Mouse (Mus musculus): Measurements from ENCODE around the gene Tnfaip8l1. TPM values are rescaled to one million over a fixed set of nuclear protein-coding genes. Genes with fewer than 3 reads are reported as not detected.

The Tnfaip8l1 gene
- 1 to 10 TPM; 5.4 to 6.6 TPM for total RNA-seq (2021)

- peak; percentile 86 to 89 for DNase-seq (ENCODE audit: extremely low spot score in 1 of 2, low spot score in 1 of 2)
Observed at GRCm38 (mm10) chr17:56162231-56162774, at the start of gene Tnfaip8l1. Tnfaip8l1 (plus strand) TSS chr17:56162477.

- DNase-seq (ENCODE audit: extremely low spot score in 1 of 2, low spot score in 1 of 2): no peak
Observed at GRCm38 (mm10) chr17:56112743-56113142, 49.5 kb upstream of the Tnfaip8l1 start.

GRCm38 (mm10) chr17:56116193-56116592 is 46.1 kb upstream of the Tnfaip8l1 start:
- no peak for DNase-seq (ENCODE audit: extremely low spot score in 1 of 2, low spot score in 1 of 2)

GRCm38 (mm10) chr17:56117251-56117710 is 45.0 kb upstream of the Tnfaip8l1 start, which contains the start of gene Plin5:
Plin5 (minus strand) TSS chr17:56117596.
- peak in 1 of 2 experiments; percentile 56 for DNase-seq (ENCODE audit: extremely low spot score in 1 of 2, low spot score in 1 of 2)

GRCm38 (mm10) chr17:56119431-56119830 is 42.8 kb upstream of the Tnfaip8l1 start:
- no peak for DNase-seq (ENCODE audit: extremely low spot score in 1 of 2, low spot score in 1 of 2)

GRCm38 (mm10) chr17:56119981-56120880 is 42.0 kb upstream of the Tnfaip8l1 start:
- DNase-seq (ENCODE audit: extremely low spot score in 1 of 2, low spot score in 1 of 2): no peak

GRCm38 (mm10) chr17:56121826-56122225 is 40.5 kb upstream of the Tnfaip8l1 start, which contains the start of gene Lrg1:
Lrg1 (minus strand) TSS chr17:56122001.
- DNase-seq (ENCODE audit: extremely low spot score in 1 of 2, low spot score in 1 of 2): no peak

GRCm38 (mm10) chr17:56123161-56123560 is 39.1 kb upstream of the Tnfaip8l1 start:
- no peak for DNase-seq (ENCODE audit: extremely low spot score in 1 of 2, low spot score in 1 of 2)

- no peak for DNase-seq (ENCODE audit: extremely low spot score in 1 of 2, low spot score in 1 of 2)
Observed at GRCm38 (mm10) chr17:56123681-56124340, 38.5 kb upstream of the Tnfaip8l1 start.

GRCm38 (mm10) chr17:56124377-56125275 is 37.7 kb upstream of the Tnfaip8l1 start:
- DNase-seq (ENCODE audit: extremely low spot score in 1 of 2, low spot score in 1 of 2): peak in 1 of 2 experiments; percentile 76

GRCm38 (mm10) chr17:56125276-56125630 is 37.0 kb upstream of the Tnfaip8l1 start:
- no peak for DNase-seq (ENCODE audit: extremely low spot score in 1 of 2, low spot score in 1 of 2)

GRCm38 (mm10) chr17:56126175-56126574 is 36.1 kb upstream of the Tnfaip8l1 start:
- DNase-seq (ENCODE audit: extremely low spot score in 1 of 2, low spot score in 1 of 2): no peak

- no peak for DNase-seq (ENCODE audit: extremely low spot score in 1 of 2, low spot score in 1 of 2)
Observed at GRCm38 (mm10) chr17:56128246-56128645, 34.0 kb upstream of the Tnfaip8l1 start.

GRCm38 (mm10) chr17:56131136-56131535 is 31.1 kb upstream of the Tnfaip8l1 start:
- DNase-seq (ENCODE audit: extremely low spot score in 1 of 2, low spot score in 1 of 2): no peak

GRCm38 (mm10) chr17:56131814-56132213 is 30.5 kb upstream of the Tnfaip8l1 start:
- peak; percentile 58 to 77 for DNase-seq (ENCODE audit: extremely low spot score in 1 of 2, low spot score in 1 of 2)

- peak in 1 of 2 experiments; percentile 71 for DNase-seq (ENCODE audit: extremely low spot score in 1 of 2, low spot score in 1 of 2)
Observed at GRCm38 (mm10) chr17:56132661-56133060, 29.6 kb upstream of the Tnfaip8l1 start.

- DNase-seq (ENCODE audit: extremely low spot score in 1 of 2, low spot score in 1 of 2): no peak
Observed at GRCm38 (mm10) chr17:56133457-56134363, 28.6 kb upstream of the Tnfaip8l1 start.

GRCm38 (mm10) chr17:56134463-56134971 is 27.8 kb upstream of the Tnfaip8l1 start:
- peak in 1 of 2 experiments; percentile 74 for DNase-seq (ENCODE audit: extremely low spot score in 1 of 2, low spot score in 1 of 2)

- DNase-seq (ENCODE audit: extremely low spot score in 1 of 2, low spot score in 1 of 2): no peak
Observed at GRCm38 (mm10) chr17:56136558-56136957, 25.7 kb upstream of the Tnfaip8l1 start.
